Mouse (Mus musculus): ENCODE results near the gene Sumo3. TPM values are rescaled to one million over a fixed set of nuclear protein-coding genes. Genes with fewer than 3 reads are reported as not detected.

Sumo3 gene
- total and polyA plus RNA-seq, 3 experiments, result 151 to 342 TPM; not detected in 1

DNA sequence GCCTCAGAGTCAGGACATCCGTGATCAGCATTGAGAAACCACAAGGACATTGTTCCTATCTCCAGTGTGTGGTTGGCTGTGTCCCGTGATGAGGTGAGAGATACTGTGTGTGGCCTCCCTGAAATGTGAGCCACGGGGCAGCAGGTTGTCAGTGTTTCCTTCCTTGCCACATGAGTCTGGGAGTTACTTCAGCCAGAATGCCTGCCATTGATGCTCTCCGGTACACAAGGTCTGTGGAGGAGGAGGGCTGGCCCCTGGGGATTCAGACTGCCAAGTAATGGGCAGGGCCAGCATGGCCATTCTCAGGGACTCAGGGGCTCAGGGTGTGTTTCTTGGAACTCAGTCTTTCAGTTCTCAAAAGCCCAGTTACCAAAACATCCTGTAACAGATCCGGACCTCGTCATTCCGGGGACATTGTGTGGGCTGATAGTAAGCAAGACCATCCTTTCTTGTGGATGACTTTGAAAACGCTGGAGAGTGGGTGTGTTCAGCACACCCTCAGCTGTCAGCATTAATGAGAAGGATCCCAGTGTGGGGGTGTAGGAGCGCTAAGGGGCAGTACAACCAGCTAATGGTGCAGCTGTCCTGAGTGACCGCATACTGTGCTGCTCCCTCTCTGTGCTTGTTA lies 22.0 kb upstream of the Sumo3 start (continued):
- peak; percentile 62; the same call in 1 of the 2 replicates for TF ChIP-seq RCOR1 (IDR thresholded peaks at IDR 0.05; ENCODE audit: low read depth, low read length)
- peak; percentile 96 for TF ChIP-seq SIN3A (IDR thresholded peaks at IDR 0.05; ENCODE audit: low read length)
- TF ChIP-seq SMC3 (IDR thresholded peaks at IDR 0.05; ENCODE audit: low read depth, low read length), result no peak
- TF ChIP-seq NRF1 (IDR thresholded peaks at IDR 0.05; ENCODE audit: insufficient read depth, low read depth, low read length, poor library complexity, severe bottlenecking), result peak; percentile 14; the same call in 1 of the 2 replicates
- TF ChIP-seq HCFC1 (IDR thresholded peaks at IDR 0.05; ENCODE audit: low read depth, low read length), result no peak
- TF ChIP-seq UBTF (IDR thresholded peaks at IDR 0.05; ENCODE audit: borderline replicate concordance, insufficient read depth, low read depth, low read length), result no peak
- peak; percentile 42; the same call in 1 of the 2 replicates for TF ChIP-seq TCF12 (IDR thresholded peaks at IDR 0.05; ENCODE audit: low read depth, low read length)
- 0 out of 2 replicates have a peak, but pooled peaks have one; percentile 44 for TF ChIP-seq POLR2AphosphoS2 (IDR thresholded peaks at IDR 0.05; ENCODE audit: low read length)
- peak; percentile 62 for TF ChIP-seq USF1 (IDR thresholded peaks at IDR 0.05; ENCODE audit: low read depth, low read length)

DNA sequence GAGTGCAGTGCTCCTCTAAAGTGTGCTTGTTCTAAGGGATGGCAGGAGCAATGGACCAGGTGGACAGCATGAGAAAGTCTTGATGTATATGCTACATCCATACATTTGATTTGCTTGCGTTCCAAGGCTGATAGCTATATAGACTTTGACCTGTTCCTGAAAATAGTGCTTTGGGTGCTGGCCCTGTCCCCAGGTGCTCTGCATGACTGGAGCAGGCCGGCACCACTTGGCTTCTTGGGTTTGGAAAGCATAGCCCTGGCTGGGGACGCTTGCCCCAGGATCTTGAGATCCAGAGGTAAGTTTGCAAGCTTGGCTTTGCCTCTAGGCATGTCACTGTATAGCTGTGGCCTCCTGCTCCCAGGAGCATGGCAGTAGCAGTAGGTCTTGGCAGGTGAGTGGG lies 19.3 kb upstream of the Sumo3 start:
- peaks cover 18 to 29% of the 10 kb centered on the region in 2 experiments for H3K4me1 ChIP-seq (ENCODE audit: control insufficient read depth in 1 of 2, insufficient read depth in 2 of 2, low read length in 2 of 2)
- H3K79me2 ChIP-seq (ENCODE audit: control insufficient read depth, insufficient read depth, low read length, poor library complexity), result peaks cover 19% of the 10 kb centered on the region
- H3K4me3 ChIP-seq (ENCODE audit: control insufficient read depth in 1 of 2, insufficient read depth in 1 of 2, low read depth in 2 of 2, low read length in 2 of 2), result no peak overlapping the region
- no peaks in the 10 kb centered on the region for H3K9me3 ChIP-seq (replicated peaks; ENCODE audit: insufficient read depth, low read length)
- no peak overlapping the region for H3K27ac ChIP-seq (ENCODE audit: control insufficient read depth, low read depth, low read length)
- H3K9ac ChIP-seq (ENCODE audit: control insufficient read depth, low read depth, low read length, poor library complexity, severe bottlenecking), result no peak overlapping the region
- H3K36me3 ChIP-seq (ENCODE audit: control insufficient read depth in 1 of 2, insufficient read depth in 2 of 2, low read length in 2 of 2), result peaks cover 0 to 21% of the 10 kb centered on the region in 2 experiments; a peak in 3 of 4 replicates
- H3K27me3 ChIP-seq (ENCODE audit: control insufficient read depth in 1 of 2, insufficient read depth in 2 of 2, low read length in 2 of 2), result no peaks in the 10 kb centered on the region
- DNase-seq (ENCODE audit: low read depth, low spot score), result no peak
- TF ChIP-seq UBTF (IDR thresholded peaks at IDR 0.05; ENCODE audit: borderline replicate concordance, insufficient read depth, low read depth, low read length) (no peak), MEF2A (IDR thresholded peaks at IDR 0.05; ENCODE audit: extremely low read depth, insufficient replicate concordance, low read depth, low read length, poor library complexity, severe bottlenecking) (no peak), SIN3A (IDR thresholded peaks at IDR 0.05; ENCODE audit: low read length) (no peak), EP300 (IDR thresholded peaks at IDR 0.05; ENCODE audit: low read depth in 1 of 2, low read length in 2 of 2) (no peak), ETS1 (IDR thresholded peaks at IDR 0.05; ENCODE audit: low read depth, low read length) (no peak), POLR2AphosphoS2 (IDR thresholded peaks at IDR 0.05; ENCODE audit: low read length) (no peak), MAZ (IDR thresholded peaks at IDR 0.05; ENCODE audit: low read depth, low read length) (no peak), CHD2 (IDR thresholded peaks at IDR 0.05; ENCODE audit: low read length) (no peak), NRF1 (IDR thresholded peaks at IDR 0.05; ENCODE audit: insufficient read depth, low read depth, low read length, poor library complexity, severe bottlenecking) (no peak), MYC (IDR thresholded peaks at IDR 0.05; ENCODE audit: low read depth, low read length) (no peak), RAD21 (IDR thresholded peaks at IDR 0.05; ENCODE audit: low read depth, low read length) (no peak), ZMIZ1 (IDR thresholded peaks at IDR 0.05; ENCODE audit: low read depth, low read length) (no peak), TAL1 (IDR thresholded peaks at IDR 0.05; ENCODE audit: low read length) (no peak), KAT2A (conservative IDR thresholded peaks at IDR 0.05; ENCODE audit: low read depth, low read length) (no peak), ZKSCAN1 (IDR thresholded peaks at IDR 0.05; ENCODE audit: low read depth, low read length) (no peak), POLR2AphosphoS5 (IDR thresholded peaks at IDR 0.05; ENCODE audit: borderline replicate concordance, low read depth, low read length) (no peak), TBP (IDR thresholded peaks at IDR 0.05; ENCODE audit: low read depth, low read length) (no peak), CHD1 (IDR thresholded peaks at IDR 0.05; ENCODE audit: low read depth, low read length) (no peak), MXI1 (IDR thresholded peaks at IDR 0.05; ENCODE audit: low read depth, low read length) (no peak)

All from MEL (cell line).